Mouse (Mus musculus) kidney, postnatal 0 days (tissue): ENCODE results near the gene Pde4d. TPM values are rescaled to one million over a fixed set of nuclear protein-coding genes. Genes with fewer than 3 reads are reported as not detected.
A peak's percentile ranks its signal among the peaks of the same experiment; 100 is the strongest.

ENCODE experiments used
- ATAC-seq: fragments of 200-750 bp; cut with Nextera tagmentation; replicated peaks from 2 replicates; pipeline ENCODE4 v1.8.0; 2017; ENCODE audit warnings: low read depth, moderate number of reproducible peaks, moderate TSS enrichment, moderate library complexity; ENCODE audit not compliant: low FRiP score
- DNase-seq: peaks from one replicate; pipeline ENCODE4 v3.0.0-alpha.2; 2016; ENCODE audit warnings: low spot score
- H3K27ac ChIP-seq: fragments of 300-500 bp; sonication (generic); 2 replicates; pipeline ENCODE4 v1.5.1; 2014; ENCODE audit warnings: mild to moderate bottlenecking
- H3K27me3 ChIP-seq: fragments of 300-500 bp; sonication (generic); 2 replicates; pipeline ENCODE4 v1.6.1; 2014; ENCODE audit warnings: low read length, mixed read lengths; ENCODE audit not compliant: insufficient read depth
- H3K36me3 ChIP-seq: fragments of 300-500 bp; sonication (generic); 2 replicates; pipeline ENCODE4 v1.6.1; 2014; ENCODE audit warnings: low read length, mixed read lengths; ENCODE audit not compliant: insufficient read depth
- H3K4me1 ChIP-seq: fragments of 300-500 bp; sonication (generic); replicated peaks from 2 replicates; pipeline ENCODE4 v1.6.1; 2014; ENCODE audit warnings: antibody characterized with exemption, low read length, mixed read lengths; ENCODE audit not compliant: insufficient read depth
- H3K4me2 ChIP-seq: fragments of 300-500 bp; sonication (generic); 2 replicates; pipeline ENCODE4 v1.6.1; 2014; ENCODE audit warnings: mild to moderate bottlenecking, low read length, moderate library complexity, mixed read lengths
- H3K4me3 ChIP-seq: fragments of 300-500 bp; sonication (generic); replicated peaks from 2 replicates; pipeline ENCODE4 v1.5.1; 2014; ENCODE audit warnings: low read depth, low read length
- H3K9ac ChIP-seq: fragments of 300-500 bp; sonication (generic); 2 replicates; pipeline ENCODE4 v1.6.1; 2014; ENCODE audit warnings: low read depth, low read length
- H3K9me3 ChIP-seq: fragments of 300-500 bp; sonication (generic); replicated peaks from 2 replicates; pipeline ENCODE4 v1.6.1; 2016; ENCODE audit warnings: low read length, inconsistent platforms, mixed read lengths
- CTCF ChIP-seq: IDR thresholded peaks from 2 replicates; pipeline ENCODE4 v1.5.1; 2016; ENCODE audit warnings: antibody characterized with exemption, low read depth, mild to moderate bottlenecking, moderate library complexity
- WGBS: fragments of 180-500 bp; shearing (Covaris S2); extraction: QIAGEN DNeasy Blood & Tissue Kit; methylation state at CpG from one replicate; pipeline ENCODE4 v1.1.7; 2014; 5-methylcytosine and 5-hydroxymethylcytosine counted together
- polyA plus RNA-seq: library from polyadenylated mRNA; unstranded; fragments of >200 nt; fragmentation: Nextera tagmentation; extraction: Ambion mirVana; gene quantifications from 2 replicates; pipeline ENCODE4 v1.2.1, GENCODE M21; 2015

Pde4d gene
- polyA plus RNA-seq, 1 experiment from 2014 or later: 7.1 TPM

DNA sequence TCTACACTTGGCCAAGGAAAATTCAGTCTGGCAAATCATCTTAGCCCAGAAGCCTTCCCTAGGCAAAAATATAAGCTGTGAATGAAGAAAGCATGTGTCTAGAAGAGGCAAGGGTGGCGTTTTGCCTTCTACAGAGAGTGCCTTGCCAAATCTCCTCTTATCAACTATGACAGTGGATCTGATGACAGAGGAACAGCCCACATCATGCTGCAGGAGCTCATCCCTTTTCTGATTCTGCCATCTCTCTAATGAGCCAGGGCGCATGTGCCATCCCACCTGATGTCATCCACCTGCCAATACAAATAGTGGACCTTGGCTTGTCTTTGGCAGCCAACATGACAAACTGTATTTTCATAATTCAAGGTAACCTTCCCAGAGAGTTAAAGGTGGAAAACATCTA lies 1154.3 kb downstream of the Pde4d start:
- Histone ChIP-seq H3K4me1 (no peaks in the 10 kb centered on the region), H3K4me3 (no peak overlapping the region), H3K27me3 (no peaks in the 10 kb centered on the region), H3K27ac (no peak overlapping the region), H3K36me3 (no peaks in the 10 kb centered on the region), H3K9me3 (no peaks in the 10 kb centered on the region), H3K4me2 (no peak overlapping the region), H3K9ac (no peak overlapping the region)
- TF ChIP-seq CTCF: no peak
- WGBS: 88% methylated on average over 2 of the region's 2 CpGs
- ATAC-seq (no peak), DNase-seq (no peak)

DNA sequence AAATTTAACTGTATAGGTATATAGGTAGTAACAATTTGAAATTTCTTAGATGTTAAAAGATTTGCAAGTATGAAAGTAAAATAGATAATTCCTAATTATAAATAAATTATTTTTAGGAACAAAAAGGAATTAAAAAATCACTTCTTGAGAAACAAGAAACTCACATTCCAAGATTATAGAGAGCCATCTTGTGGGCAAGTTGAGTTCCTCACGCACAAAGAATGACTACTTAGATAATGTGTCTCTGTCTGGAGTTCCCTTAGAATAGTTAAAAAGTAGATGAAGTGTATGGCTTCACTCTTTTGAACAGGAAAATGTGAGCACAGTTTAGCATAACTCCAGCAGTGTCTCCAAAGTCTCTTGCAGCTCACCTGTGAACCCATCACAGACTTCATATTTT lies 1155.4 kb downstream of the Pde4d start:
- H3K9me3 ChIP-seq: no peaks in the 10 kb centered on the region
- H3K36me3 ChIP-seq: no peaks in the 10 kb centered on the region
- ATAC-seq: no peak
- H3K4me2 ChIP-seq: no peak overlapping the region
- H3K27ac ChIP-seq: no peak overlapping the region
- H3K27me3 ChIP-seq: no peaks in the 10 kb centered on the region
- H3K9ac ChIP-seq: no peak overlapping the region
- H3K4me1 ChIP-seq: no peaks in the 10 kb centered on the region
- 53% methylated on average over 1 of the region's 1 CpGs for WGBS
- no peak for DNase-seq
- no peak overlapping the region for H3K4me3 ChIP-seq
- no peak; the same call in 1 of the 2 replicates for TF ChIP-seq CTCF

DNA sequence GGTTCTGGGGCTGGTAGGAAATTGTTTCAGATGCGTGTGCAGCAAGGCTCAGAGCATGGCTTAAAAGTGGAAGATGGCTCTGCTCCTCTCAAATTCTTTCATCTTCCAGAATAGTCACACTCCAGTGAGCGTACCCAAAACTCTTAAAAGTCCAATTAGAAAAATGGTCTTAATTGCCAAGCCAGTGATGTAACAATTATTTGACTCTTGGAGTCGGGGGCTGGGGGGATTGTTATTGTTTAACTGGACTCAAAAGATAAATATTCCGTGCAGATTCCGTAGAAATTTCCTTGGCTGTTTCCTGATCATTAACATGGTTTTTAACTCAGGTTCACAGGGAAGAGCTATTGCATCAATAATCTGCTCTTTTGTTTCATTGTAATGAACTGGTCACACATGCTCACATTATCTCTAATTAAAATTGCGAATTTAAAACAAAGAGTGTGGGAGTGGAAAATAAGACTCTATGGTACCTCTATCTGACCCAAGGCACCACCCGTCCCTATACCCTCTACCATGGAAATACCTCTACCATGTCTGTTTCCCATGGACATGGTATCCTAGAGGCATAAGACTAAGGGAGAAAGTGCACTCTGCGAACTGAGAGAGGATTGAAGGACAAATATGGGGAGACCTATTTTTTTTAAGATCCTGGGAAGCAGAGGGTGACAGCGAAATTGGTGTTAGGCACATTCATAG lies 1159.5 kb downstream of the Pde4d start:
- no peak for TF ChIP-seq CTCF
- no peak overlapping the region for H3K4me2 ChIP-seq
- no peaks in the 10 kb centered on the region for H3K9me3 ChIP-seq
- no peaks in the 10 kb centered on the region for H3K36me3 ChIP-seq
- 62% methylated on average over 9 of the region's 9 CpGs for WGBS
- no peak for DNase-seq
- H3K9ac ChIP-seq: no peak overlapping the region
- H3K27ac ChIP-seq: no peak overlapping the region
- H3K4me3 ChIP-seq: no peak overlapping the region
- no peaks in the 10 kb centered on the region for H3K27me3 ChIP-seq
- H3K4me1 ChIP-seq: 0 out of 2 replicates have a peak, but pooled peaks cover 11% of the 10 kb centered on the region
- ATAC-seq: no peak

DNA sequence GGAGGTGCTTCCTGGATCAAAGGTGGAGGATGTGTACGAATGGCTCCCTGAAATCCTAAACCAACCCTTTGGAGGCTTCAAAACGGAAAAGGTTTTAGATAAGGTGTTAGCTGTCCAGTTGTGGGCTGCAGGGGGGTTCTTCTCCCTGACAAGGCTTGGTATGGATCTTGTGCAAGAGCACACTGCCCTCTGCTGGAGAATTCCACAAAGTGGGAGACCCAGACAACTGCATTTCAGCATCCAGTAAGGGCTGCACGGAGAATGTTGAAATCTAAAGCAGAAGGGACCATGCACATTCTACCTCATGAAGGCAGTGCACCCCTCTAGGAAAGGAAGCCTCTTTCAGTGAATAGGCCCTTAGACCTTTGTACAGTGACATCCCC lies 1160.0 kb downstream of the Pde4d start:
- peak; percentile 88 for TF ChIP-seq CTCF
- H3K4me2 ChIP-seq: no peak overlapping the region
- H3K27me3 ChIP-seq: no peaks in the 10 kb centered on the region
- H3K9ac ChIP-seq: no peak overlapping the region
- no peak overlapping the region for H3K27ac ChIP-seq
- no peaks in the 10 kb centered on the region for H3K9me3 ChIP-seq
- no peaks in the 10 kb centered on the region for H3K36me3 ChIP-seq
- peak; percentile 79 for DNase-seq
- no peak overlapping the region for H3K4me3 ChIP-seq
- ATAC-seq: no peak
- H3K4me1 ChIP-seq: 0 out of 2 replicates have a peak, but pooled peaks cover 11% of the 10 kb centered on the region
- WGBS: 6% methylated on average over 3 of the region's 3 CpGs

DNA sequence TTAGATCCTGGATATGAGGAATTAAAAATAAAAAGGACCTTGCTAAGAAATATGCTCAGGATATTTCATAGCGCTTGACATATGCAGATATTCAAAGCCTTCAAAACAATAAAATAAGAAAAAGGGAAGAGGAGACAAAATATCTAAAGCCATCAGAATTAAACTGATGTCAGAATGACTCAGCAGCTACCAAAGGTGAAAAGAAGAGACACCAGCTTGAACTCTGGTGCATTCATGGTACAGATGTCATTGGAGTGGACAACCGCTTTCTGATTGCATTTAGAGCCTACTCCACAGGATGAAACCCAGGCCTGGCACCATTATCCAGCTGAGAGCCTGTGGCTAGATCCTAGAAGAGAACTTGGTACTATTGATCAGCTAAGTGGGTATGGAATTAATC lies 1161.0 kb downstream of the Pde4d start:
- Histone ChIP-seq H3K9me3 (no peaks in the 10 kb centered on the region), H3K9ac (no peak overlapping the region), H3K4me3 (no peak overlapping the region), H3K4me1 (0 out of 2 replicates have a peak, but pooled peaks cover 11% of the 10 kb centered on the region), H3K27me3 (no peaks in the 10 kb centered on the region), H3K36me3 (no peaks in the 10 kb centered on the region), H3K4me2 (no peak overlapping the region), H3K27ac (no peak overlapping the region)
- DNase-seq: no peak
- 98% methylated on average over 2 of the region's 2 CpGs for WGBS
- no peak for ATAC-seq
- TF ChIP-seq CTCF: no peak

DNA sequence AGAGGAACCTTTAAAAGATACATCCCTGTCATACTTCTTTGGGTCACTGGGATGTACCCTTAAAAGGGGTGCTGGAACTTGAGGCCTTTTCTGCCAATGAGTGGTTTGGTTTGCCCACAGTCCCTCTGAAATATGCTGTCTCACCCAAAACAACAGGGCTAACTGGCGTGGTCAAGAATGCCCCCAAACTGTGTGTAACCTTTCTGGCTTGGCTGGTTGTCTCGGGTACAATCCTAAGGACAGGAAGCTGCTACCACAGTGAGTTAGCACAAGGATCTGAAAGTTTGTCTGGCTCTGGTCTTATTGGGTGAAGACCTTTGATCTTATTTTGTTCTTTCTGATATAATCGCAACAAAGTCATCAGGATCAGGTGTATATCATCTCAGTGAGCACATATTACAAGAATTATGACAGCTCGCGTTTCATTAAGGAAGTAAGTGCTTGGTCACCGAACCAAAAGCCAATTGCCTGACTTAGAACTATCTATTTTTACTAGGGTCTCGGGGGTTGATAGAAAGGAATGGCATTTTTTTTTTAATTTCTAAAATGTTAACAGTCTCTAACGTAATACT lies 1165.6 kb downstream of the Pde4d start:
- Histone ChIP-seq H3K4me2 (0 out of 2 replicates have a peak overlapping the region, but pooled peaks have one; percentile 19), H3K9me3 (no peaks in the 10 kb centered on the region), H3K27ac (no peak overlapping the region), H3K36me3 (no peaks in the 10 kb centered on the region), H3K27me3 (no peaks in the 10 kb centered on the region), H3K4me3 (no peak overlapping the region), H3K9ac (no peak overlapping the region), H3K4me1 (0 out of 2 replicates have a peak, but pooled peaks cover 11% of the 10 kb centered on the region)
- DNase-seq: no peak
- 69% methylated on average over 8 of the region's 8 CpGs for whole genome bisulfite sequencing
- no peak for TF ChIP-seq CTCF
- ATAC-seq: no peak
